Mouse (Mus musculus): Measurements from ENCODE around the gene Plet1.

Plet1 gene

GRCm38 (mm10) chr9:50495405-50496150 is 1.3 kb downstream of the Plet1 start:
- DNase-seq (ENCODE audit: extremely low spot score, low read depth, low spot score), result no peak

GRCm38 (mm10) chr9:50496151-50496505 is 1.8 kb downstream of the Plet1 start:
- no peak for DNase-seq (ENCODE audit: extremely low spot score, low read depth, low spot score)

- DNase-seq (ENCODE audit: extremely low spot score, low read depth, low spot score), result no peak
Measured at GRCm38 (mm10) chr9:50496546-50496945, 2.2 kb downstream of the Plet1 start.

DNA sequence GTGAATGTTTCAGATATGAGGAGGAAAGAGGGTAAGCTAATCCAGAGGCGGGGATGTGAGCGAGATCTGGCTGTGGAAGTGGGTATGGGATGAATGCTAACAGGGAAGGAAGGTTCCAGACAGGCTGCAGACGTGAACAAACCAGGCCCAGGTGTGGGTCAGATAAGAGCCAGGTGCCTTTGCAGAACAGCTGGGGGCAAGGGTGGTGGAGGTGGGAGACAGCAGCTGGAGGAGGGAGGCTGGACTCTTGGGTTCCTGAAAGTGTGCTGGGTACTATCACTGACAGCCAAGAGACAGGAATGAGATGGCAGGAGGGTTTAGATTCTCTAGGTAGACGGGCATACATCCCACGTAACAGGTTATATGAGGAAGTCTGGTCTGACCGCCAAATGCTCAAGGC is 2.8 kb downstream of the Plet1 start:
- DNase-seq (ENCODE audit: extremely low spot score, low read depth, low spot score), result no peak

GRCm38 (mm10) chr9:50497536-50497935 is 3.2 kb downstream of the Plet1 start:
- DNase-seq (ENCODE audit: extremely low spot score, low read depth, low spot score), result no peak

DNA sequence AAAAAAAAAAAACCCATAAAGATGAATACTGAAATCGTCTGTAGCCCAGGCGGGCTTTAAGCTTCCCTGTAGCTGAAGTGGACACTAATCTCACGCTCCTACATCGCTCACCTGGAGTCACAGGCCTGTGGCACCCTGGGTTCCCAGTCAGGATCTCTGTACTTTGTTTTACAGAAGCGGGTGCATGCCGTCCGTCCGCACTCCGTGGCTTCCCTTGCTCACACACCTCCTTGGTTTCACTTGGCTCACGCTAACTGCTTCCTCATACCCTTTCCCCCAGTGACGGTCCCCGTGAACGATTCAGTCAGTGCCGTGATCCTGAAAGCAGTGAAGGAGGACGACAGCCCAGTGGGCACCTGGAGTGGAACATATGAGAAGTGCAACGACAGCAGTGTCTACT is 4.5 kb downstream of the Plet1 start:
- DNase-seq (ENCODE audit: extremely low spot score, low read depth, low spot score), result no peak

DNA sequence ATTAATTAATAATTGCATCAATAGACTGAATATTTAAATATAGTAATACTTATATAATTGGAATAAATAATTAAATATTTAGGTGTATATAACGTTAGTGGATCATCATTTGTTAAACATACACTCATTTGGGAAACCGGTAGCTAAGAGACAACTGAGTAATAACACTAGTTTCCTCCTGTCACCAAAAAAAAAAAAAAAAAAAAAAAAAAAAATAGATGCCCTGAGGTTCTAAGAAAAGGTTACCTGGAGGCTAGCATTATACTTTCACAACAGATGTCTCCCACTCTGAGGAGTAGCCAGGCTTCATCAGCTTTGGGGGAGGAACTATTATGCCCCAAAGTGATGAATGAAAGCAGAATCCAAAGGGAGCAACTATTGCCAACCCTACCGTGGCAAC is 5.5 kb downstream of the Plet1 start:
- no peak for DNase-seq (ENCODE audit: extremely low spot score, low read depth, low spot score)

GRCm38 (mm10) chr9:50500467-50500973 is 6.2 kb downstream of the Plet1 start:
- no peak for DNase-seq (ENCODE audit: extremely low spot score, low read depth, low spot score)

DNA sequence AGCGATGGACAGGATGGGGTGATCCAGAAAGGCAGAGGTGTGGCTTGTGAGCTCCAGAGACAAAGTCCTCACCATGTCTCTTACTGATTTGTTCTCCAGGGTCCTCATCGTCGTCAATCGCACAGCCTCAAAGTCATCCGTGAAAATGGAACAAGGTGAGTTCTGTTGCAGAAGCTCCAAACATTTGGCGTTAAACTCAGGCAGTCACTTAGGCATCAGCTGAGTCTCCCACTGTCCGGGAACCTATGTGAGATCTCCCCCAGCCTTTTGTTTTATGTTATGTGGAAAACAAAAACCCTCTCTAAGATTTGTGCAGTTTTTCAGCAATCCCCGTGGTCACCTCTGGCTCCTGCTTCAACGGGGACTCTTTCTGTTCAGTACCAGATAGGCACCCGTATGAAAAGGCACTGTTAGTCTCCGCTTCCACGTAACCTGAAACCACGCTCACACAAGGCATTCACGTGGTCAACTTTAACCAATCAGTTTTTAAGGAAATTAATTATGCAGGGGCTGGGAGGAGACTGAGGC is 6.7 kb downstream of the Plet1 start:
- DNase-seq (ENCODE audit: extremely low spot score, low read depth, low spot score), result peak; percentile 62

- no peak for DNase-seq (ENCODE audit: extremely low spot score, low read depth, low spot score)
Measured at GRCm38 (mm10) chr9:50502949-50503348, 8.6 kb downstream of the Plet1 start.

GRCm38 (mm10) chr9:50505405-50505804 is 11.1 kb downstream of the Plet1 start:
- no peak for DNase-seq (ENCODE audit: extremely low spot score, low read depth, low spot score)

GRCm38 (mm10) chr9:50507570-50507969 is 13.2 kb downstream of the Plet1 start:
- no peak for DNase-seq (ENCODE audit: extremely low spot score, low read depth, low spot score)

- no peak for DNase-seq (ENCODE audit: extremely low spot score, low read depth, low spot score)
Measured at GRCm38 (mm10) chr9:50515462-50515861, 21.1 kb downstream of the Plet1 start.

- no peak for DNase-seq (ENCODE audit: extremely low spot score, low read depth, low spot score)
Measured at GRCm38 (mm10) chr9:50518781-50519180, 24.5 kb downstream of the Plet1 start.

GRCm38 (mm10) chr9:50520748-50521147 is 26.4 kb downstream of the Plet1 start:
- no peak for DNase-seq (ENCODE audit: extremely low spot score, low read depth, low spot score)

GRCm38 (mm10) chr9:50521562-50521961 is 27.2 kb downstream of the Plet1 start:
- no peak for DNase-seq (ENCODE audit: extremely low spot score, low read depth, low spot score)

- no peak for DNase-seq (ENCODE audit: extremely low spot score, low read depth, low spot score)
Measured at GRCm38 (mm10) chr9:50522574-50522973, 28.2 kb downstream of the Plet1 start.

DNA sequence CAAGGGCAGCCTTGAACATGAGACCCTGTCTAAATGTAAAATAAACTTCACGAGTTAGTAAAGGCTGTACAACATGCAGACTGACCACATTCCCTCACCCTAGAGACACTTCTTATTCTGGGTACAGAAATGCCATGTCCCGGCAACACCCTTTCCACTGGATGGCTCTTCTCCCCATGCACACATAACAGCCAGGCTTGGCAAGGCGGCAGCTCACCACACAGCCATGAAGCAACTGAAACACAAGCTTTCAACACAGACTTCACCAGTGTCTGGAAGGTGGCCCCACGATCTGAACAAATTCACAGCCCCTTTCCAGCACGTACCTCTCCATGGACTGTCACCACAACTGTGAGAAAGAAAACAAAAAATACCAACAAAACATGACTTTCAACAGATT is 30.6 kb downstream of the Plet1 start:
- DNase-seq (ENCODE audit: extremely low spot score, low read depth, low spot score), result no peak

- no peak for DNase-seq (ENCODE audit: extremely low spot score, low read depth, low spot score)
Measured at GRCm38 (mm10) chr9:50525585-50525984, 31.3 kb downstream of the Plet1 start.

DNA sequence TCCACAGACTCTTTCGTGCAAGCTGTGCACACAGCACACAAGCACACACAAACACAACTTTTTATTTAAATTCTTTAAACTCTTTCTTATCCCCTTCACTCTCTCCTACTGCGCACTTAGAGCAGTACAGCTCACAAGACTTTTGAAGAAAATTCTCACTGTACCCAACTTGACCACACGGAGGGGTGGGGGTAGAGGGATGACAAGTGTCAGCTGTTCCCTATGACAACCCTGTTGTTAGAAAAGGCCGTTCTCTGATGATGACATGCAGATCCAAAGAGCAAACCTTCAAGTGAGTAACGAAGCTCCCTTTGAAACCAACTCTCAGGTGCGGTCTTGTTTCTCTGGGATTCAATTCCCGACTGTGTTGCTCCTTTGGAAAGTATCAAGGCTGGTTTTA is 33.5 kb downstream of the Plet1 start:
- DNase-seq (ENCODE audit: extremely low spot score, low read depth, low spot score), result no peak

DNA sequence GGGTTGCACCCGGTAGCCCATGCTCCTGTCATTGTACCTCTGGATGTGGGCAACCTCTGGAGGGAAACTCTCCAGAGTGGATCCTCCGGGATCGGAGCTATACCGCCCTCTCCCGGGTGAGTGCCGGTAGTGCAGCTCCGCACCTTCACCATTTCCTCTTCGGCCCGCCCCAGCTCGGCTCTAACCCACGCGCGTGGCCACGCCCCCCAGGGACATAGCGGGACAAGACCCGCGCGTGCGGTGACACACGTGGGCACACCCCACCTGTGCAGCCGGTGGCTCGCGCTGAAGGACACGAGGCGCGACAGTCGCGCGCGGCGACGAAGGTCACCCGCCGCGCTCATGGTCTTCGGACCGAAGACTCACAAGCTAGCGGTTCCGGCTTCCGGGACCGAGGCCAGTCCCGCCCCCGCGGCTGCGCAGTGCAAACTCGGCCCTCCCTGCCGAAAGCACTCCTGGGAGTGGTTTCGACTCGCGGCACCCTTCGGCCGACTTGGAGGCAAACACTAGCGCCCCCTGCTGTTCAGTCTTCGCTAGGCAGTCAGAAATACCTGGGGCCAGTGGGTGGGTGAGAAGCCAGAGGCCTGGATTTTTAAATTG is 34.1 kb downstream of the Plet1 start, which contains the start of gene Pts:
Pts (minus strand) TSS at position 432 of the 600 bp plus-strand sequence.
- peak; percentile 87 for DNase-seq (ENCODE audit: extremely low spot score, low read depth, low spot score)

DNA sequence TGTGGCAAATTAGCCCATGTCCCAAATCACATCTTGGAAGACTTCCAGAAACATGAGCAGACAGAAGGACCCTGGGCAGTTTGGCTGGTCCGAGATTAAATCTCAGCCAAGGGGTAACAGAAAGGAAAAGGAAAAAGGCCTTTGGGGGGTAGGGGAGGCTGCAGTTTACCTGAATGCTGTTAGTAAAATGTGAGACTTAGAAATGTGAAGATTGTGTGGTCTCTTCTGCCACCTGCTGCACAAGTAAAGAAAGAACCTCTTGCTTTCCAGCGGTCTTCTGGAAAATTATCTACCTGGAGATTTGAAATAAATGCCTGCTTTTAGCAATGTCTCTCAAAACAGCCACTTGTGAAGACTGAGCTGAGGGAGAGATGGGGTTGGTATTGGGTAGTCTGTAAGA is 36.6 kb downstream of the Plet1 start:
- DNase-seq (ENCODE audit: extremely low spot score, low read depth, low spot score), result no peak
